Mouse (Mus musculus): ENCODE results near the gene Otulin. TPM values are rescaled to one million over a fixed set of nuclear protein-coding genes. Genes with fewer than 3 reads are reported as not detected.

The Otulin gene
- polyA plus RNA-seq, 1 experiment: 36.9 TPM

DNA sequence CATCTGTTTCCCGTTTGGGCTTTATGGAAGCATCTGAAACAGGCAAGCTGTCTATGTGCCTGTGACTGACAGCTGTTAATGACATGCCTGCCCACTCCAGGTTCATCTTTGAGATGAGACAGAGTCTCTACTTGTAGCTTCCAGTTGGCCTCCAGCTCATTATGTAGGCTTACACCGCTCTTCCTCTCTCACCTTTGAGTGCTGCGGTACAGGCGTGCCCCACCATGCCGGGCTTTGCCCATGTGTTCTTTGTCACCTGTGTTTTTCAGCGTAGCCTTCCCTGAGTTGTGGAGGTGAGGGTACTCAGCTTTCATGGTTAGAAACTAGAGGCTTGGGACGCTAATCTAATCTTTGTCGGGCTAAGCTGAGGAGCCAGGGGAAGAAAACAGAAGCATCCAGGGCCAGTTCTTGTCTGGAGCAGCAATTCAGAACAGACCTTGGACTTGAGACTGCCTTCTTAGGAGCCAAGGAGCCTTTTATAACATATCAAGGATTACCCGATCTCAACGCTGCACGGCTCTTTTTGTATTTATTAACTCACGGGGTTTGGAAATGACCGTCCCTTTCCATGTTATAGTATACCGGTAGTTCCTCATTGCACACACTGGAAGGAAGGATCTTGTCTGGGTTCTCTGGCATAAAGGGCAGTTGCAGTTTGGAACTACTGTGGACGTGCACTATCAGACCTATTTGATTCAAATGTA is 123.4 kb downstream of the Otulin start:
- H3K4me2 ChIP-seq (ENCODE audit: low read depth): peak overlapping the region; percentile 38
- TF ChIP-seq SRF (IDR thresholded peaks at IDR 0.05; ENCODE audit: control insufficient read depth, insufficient read length, low read depth): no peak
- no peak for TF ChIP-seq TCF12 (IDR thresholded peaks at IDR 0.05; ENCODE audit: insufficient read depth, poor library complexity, severe bottlenecking)
- no peak for TF ChIP-seq MAX (IDR thresholded peaks at IDR 0.05; ENCODE audit: low read depth)
- peak in 1 of 3 experiments; percentile 44 for TF ChIP-seq MYOD1 (IDR thresholded peaks at IDR 0.05; ENCODE audit: control insufficient read depth in 1 of 3, insufficient read length in 2 of 3, low read depth in 2 of 3)
- TF ChIP-seq CEBPB (IDR thresholded peaks at IDR 0.05; ENCODE audit: insufficient read depth, poor library complexity, severe bottlenecking): no peak
- TF ChIP-seq REST (IDR thresholded peaks at IDR 0.05; ENCODE audit: insufficient read depth, insufficient read length): no peak
- peak; percentile 27 for TF ChIP-seq POLR2AphosphoS2 (IDR thresholded peaks at IDR 0.05; ENCODE audit: insufficient read length, low read depth)
- TF ChIP-seq POLR2A (IDR thresholded peaks at IDR 0.05; ENCODE audit: insufficient read length, low read depth): no peak
- no peak for TF ChIP-seq TCF3 (IDR thresholded peaks at IDR 0.05; ENCODE audit: insufficient read length, low read depth)
- TF ChIP-seq USF1 (IDR thresholded peaks at IDR 0.05; ENCODE audit: low read depth): no peak
- TF ChIP-seq E2F4 (IDR thresholded peaks at IDR 0.05; ENCODE audit: insufficient read depth): no peak
- TF ChIP-seq MYOG (IDR thresholded peaks at IDR 0.05; ENCODE audit: control insufficient read depth in 1 of 3, insufficient read depth in 1 of 3, insufficient read length in 2 of 3, low read depth in 2 of 3): peak in 1 of 3 experiments; percentile 3

DNA sequence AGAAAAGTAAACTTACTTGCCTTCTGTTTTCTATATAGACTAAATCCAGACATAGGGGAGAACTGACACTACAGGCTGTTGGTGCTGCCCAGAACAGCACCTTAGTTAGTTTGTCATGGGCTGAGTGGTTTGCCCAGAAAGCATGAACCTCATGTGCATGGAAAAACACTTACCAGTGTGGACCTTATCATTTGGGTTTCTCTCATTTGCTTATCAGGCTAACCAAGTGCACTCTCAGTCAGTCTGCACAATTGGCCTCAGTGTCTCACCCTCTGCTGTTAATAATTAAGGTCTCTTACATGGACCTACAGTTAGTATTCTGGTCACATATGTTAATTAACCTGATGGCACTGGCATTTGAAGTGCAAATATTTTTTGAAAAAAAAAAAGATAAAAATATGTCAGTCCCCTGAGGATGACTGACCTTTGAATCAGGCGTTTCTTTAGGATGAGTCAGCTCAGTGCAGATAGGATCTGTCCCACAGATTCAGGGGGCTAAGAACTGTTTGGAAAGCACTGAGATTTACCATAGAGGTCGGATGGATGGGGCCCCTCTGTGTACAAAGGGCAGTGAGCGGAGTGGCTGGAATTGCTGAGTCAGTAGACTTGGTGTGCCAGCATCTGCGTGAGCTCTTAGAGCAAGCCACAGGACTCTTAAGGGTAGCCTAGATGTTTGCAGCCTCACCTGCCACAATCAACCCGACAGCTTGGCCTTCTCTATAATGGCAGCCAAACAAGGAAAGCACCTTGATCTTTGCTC is 124.2 kb downstream of the Otulin start:
- Histone ChIP-seq H3K36me3 (ENCODE audit: control insufficient read depth, insufficient read depth) (no peaks in the 10 kb centered on the region), H3K27me3 (ENCODE audit: control insufficient read depth, insufficient read depth, insufficient read length) (no peaks in the 10 kb centered on the region), H3K4me3 (no peak overlapping the region), H3K79me2 (ENCODE audit: control insufficient read depth, insufficient read depth) (peaks cover 99% of the 10 kb centered on the region), H3K4me2 (ENCODE audit: low read depth) (peak overlapping the region; percentile 38), H3ac (ENCODE audit: control insufficient read depth, insufficient read length) (no peak overlapping the region)
- TF ChIP-seq MYOG (IDR thresholded peaks at IDR 0.05; ENCODE audit: control insufficient read depth in 1 of 3, insufficient read depth in 1 of 3, insufficient read length in 2 of 3, low read depth in 2 of 3) (no peak), POLR2A (IDR thresholded peaks at IDR 0.05; ENCODE audit: insufficient read length, low read depth) (no peak), MYOD1 (IDR thresholded peaks at IDR 0.05; ENCODE audit: control insufficient read depth in 1 of 3, insufficient read length in 2 of 3, low read depth in 2 of 3) (peak in 1 of 3 experiments; percentile 2)

More for the DNA sequence above, 123.4 kb downstream of the Otulin start:
- no peaks in the 10 kb centered on the region for H3K36me3 ChIP-seq (ENCODE audit: control insufficient read depth, insufficient read depth)
- H3K27me3 ChIP-seq (ENCODE audit: control insufficient read depth, insufficient read depth, insufficient read length): no peaks in the 10 kb centered on the region
- H3K79me2 ChIP-seq (ENCODE audit: control insufficient read depth, insufficient read depth): peaks cover 99% of the 10 kb centered on the region
- no peak overlapping the region for H3ac ChIP-seq (ENCODE audit: control insufficient read depth, insufficient read length)
- H3K4me3 ChIP-seq: no peak overlapping the region

DNA sequence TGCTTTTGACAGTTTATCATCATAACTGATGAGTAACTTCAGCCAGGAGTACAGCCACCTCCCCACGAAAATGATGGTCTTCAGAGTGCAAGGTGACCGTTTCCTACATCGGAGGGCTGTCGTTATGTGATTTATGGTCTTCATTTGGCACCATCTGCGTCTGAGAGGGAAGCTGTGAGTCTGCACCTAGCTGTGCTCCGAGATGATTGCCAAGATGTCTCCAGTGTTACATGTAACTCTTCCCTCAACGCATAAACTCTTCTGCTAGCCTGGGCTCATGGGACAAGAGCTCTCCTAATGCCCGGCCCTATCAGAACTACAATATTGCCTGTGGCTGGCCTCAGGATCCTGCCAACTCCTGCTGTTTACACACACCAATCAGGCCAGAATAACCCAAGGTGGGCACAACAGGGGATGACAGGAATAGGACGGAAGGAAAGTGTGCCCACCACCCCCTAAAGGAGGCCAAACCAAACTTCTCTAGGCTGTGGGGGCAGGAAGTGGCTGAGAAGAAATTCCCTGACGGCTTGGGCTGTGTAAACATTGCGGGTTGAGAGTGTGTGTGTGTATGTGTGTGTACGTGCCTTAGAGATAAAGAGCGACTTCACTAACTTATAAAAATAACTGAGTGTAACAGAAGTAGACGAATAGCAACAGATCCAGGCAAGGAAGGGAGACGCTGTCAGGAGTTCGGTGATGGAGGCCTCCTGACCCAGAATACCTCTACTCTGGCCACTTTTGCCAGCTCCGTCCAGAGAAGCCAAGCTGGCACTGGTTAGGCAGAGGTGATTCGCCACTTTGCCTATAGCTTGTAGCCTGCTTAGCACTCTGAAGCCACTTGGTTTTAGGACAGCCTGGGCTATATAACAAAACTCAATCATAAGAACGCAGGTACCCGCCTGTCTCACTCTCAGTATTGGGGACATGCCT is 126.4 kb downstream of the Otulin start:
- H3K4me2 ChIP-seq (ENCODE audit: low read depth): no peak overlapping the region
- no peaks in the 10 kb centered on the region for H3K36me3 ChIP-seq (ENCODE audit: control insufficient read depth, insufficient read depth)
- no peak overlapping the region for H3ac ChIP-seq (ENCODE audit: control insufficient read depth, insufficient read length)
- peaks cover 99% of the 10 kb centered on the region for H3K79me2 ChIP-seq (ENCODE audit: control insufficient read depth, insufficient read depth)
- H3K4me3 ChIP-seq: no peak overlapping the region
- no peaks in the 10 kb centered on the region for H3K27me3 ChIP-seq (ENCODE audit: control insufficient read depth, insufficient read depth, insufficient read length)
- TF ChIP-seq TCF3 (IDR thresholded peaks at IDR 0.05; ENCODE audit: insufficient read length, low read depth): no peak
- no peak for TF ChIP-seq MYOD1 (IDR thresholded peaks at IDR 0.05; ENCODE audit: control insufficient read depth in 1 of 3, insufficient read length in 2 of 3, low read depth in 2 of 3)
- no peak for TF ChIP-seq USF1 (IDR thresholded peaks at IDR 0.05; ENCODE audit: low read depth)
- no peak for TF ChIP-seq REST (IDR thresholded peaks at IDR 0.05; ENCODE audit: insufficient read depth, insufficient read length)
- TF ChIP-seq CEBPB (IDR thresholded peaks at IDR 0.05; ENCODE audit: insufficient read depth, poor library complexity, severe bottlenecking): no peak
- TF ChIP-seq E2F4 (IDR thresholded peaks at IDR 0.05; ENCODE audit: insufficient read depth): no peak
- no peak for TF ChIP-seq TCF12 (IDR thresholded peaks at IDR 0.05; ENCODE audit: insufficient read depth, poor library complexity, severe bottlenecking)
- no peak for TF ChIP-seq POLR2AphosphoS2 (IDR thresholded peaks at IDR 0.05; ENCODE audit: insufficient read length, low read depth)
- no peak for TF ChIP-seq POLR2A (IDR thresholded peaks at IDR 0.05; ENCODE audit: insufficient read length, low read depth)
- TF ChIP-seq MAX (IDR thresholded peaks at IDR 0.05; ENCODE audit: low read depth): no peak
- TF ChIP-seq SRF (IDR thresholded peaks at IDR 0.05; ENCODE audit: control insufficient read depth, insufficient read length, low read depth): no peak

DNA sequence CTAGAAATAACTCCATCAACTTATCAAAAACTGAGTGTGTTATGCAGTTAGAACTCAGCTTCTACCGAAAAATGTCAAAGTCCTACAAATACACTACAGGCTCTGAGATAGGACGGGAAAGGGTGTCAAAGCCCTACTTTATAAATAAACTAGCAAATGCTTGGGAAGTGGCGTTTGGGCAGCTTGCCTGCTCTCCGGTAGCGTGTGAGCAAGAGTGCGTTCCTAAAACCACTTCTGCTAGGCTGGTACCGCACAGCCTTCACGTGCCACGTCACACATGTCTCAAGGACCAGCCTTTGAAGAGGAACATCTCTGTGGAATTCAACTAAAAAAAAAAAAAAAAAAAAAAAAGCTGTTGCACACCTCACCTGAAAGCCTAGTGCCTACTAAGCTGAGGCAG is 127.3 kb downstream of the Otulin start:
- Histone ChIP-seq H3ac (ENCODE audit: control insufficient read depth, insufficient read length) (no peak overlapping the region), H3K27me3 (ENCODE audit: control insufficient read depth, insufficient read depth, insufficient read length) (no peaks in the 10 kb centered on the region), H3K4me3 (no peak overlapping the region), H3K79me2 (ENCODE audit: control insufficient read depth, insufficient read depth) (peaks cover 98% of the 10 kb centered on the region), H3K4me2 (ENCODE audit: low read depth) (no peak overlapping the region), H3K36me3 (ENCODE audit: control insufficient read depth, insufficient read depth) (no peaks in the 10 kb centered on the region)
- TF ChIP-seq CEBPB (IDR thresholded peaks at IDR 0.05; ENCODE audit: insufficient read depth, poor library complexity, severe bottlenecking): no peak
- TF ChIP-seq E2F4 (IDR thresholded peaks at IDR 0.05; ENCODE audit: insufficient read depth): no peak
- no peak for TF ChIP-seq USF1 (IDR thresholded peaks at IDR 0.05; ENCODE audit: low read depth)
- TF ChIP-seq MYOD1 (IDR thresholded peaks at IDR 0.05; ENCODE audit: control insufficient read depth in 1 of 3, insufficient read length in 2 of 3, low read depth in 2 of 3): no peak
- no peak for TF ChIP-seq POLR2AphosphoS2 (IDR thresholded peaks at IDR 0.05; ENCODE audit: insufficient read length, low read depth)
- no peak for TF ChIP-seq MYOG (IDR thresholded peaks at IDR 0.05; ENCODE audit: control insufficient read depth in 1 of 3, insufficient read depth in 1 of 3, insufficient read length in 2 of 3, low read depth in 2 of 3)
- no peak for TF ChIP-seq SRF (IDR thresholded peaks at IDR 0.05; ENCODE audit: control insufficient read depth, insufficient read length, low read depth)
- no peak for TF ChIP-seq TCF12 (IDR thresholded peaks at IDR 0.05; ENCODE audit: insufficient read depth, poor library complexity, severe bottlenecking)
- no peak for TF ChIP-seq REST (IDR thresholded peaks at IDR 0.05; ENCODE audit: insufficient read depth, insufficient read length)
- TF ChIP-seq POLR2A (IDR thresholded peaks at IDR 0.05; ENCODE audit: insufficient read length, low read depth): no peak
- no peak for TF ChIP-seq TCF3 (IDR thresholded peaks at IDR 0.05; ENCODE audit: insufficient read length, low read depth)
- TF ChIP-seq MAX (IDR thresholded peaks at IDR 0.05; ENCODE audit: low read depth): no peak

Measured in myocyte (in vitro differentiated cells).